Mouse (Mus musculus) left cerebral cortex, adult 2 months (tissue): ENCODE results near the gene Krtap9-3. TPM values are rescaled to one million over a fixed set of nuclear protein-coding genes. Genes with fewer than 3 reads are reported as not detected.
"Not testable (repeated sequence)": the region's sequence is repeated elsewhere in the genome, so short reads cannot be mapped to it uniquely, and the experiment has no call there.

Experiments
- DNase-seq, 2 experiments: peaks; one replicate each; pipeline ENCODE4 v3.0.0; 2021 to 2022; ENCODE audit warnings: low spot score in 2 of 2, mixed read lengths in 1 of 2; ENCODE audit errors: extremely low spot score in 1 of 2
- H3K27ac ChIP-seq: fragments of 200-600 bp; 2 replicates; pipeline ENCODE4 v1.8.1; 2022
- H3K4me3 ChIP-seq: fragments of 200-600 bp; 2 replicates; pipeline ENCODE4 v1.8.1; 2022
- CTCF ChIP-seq: fragments of 200-600 bp; IDR thresholded peaks from 2 replicates; pipeline ENCODE4 v1.8.1; 2022; ENCODE audit warnings: antibody characterized with exemption, mild to moderate bottlenecking, moderate library complexity
- intact Hi-C: fragments of 180-260 bp; cut with DNase I; formaldehyde crosslinking; loops from one replicate; pipeline ENCODE4 v1.15.1; 2025
- long read RNA-seq, 2 experiments: library from polyadenylated mRNA; stranded (forward); transcript quantifications; one replicate each; pipeline ENCODE4 v2.0.0; 2021; ENCODE audit warnings: borderline mapping rate in 2 of 2
- total RNA-seq, 2 experiments: library from RNA; stranded (reverse); gene quantifications; 2 replicates each; pipeline ENCODE4 v1.2.3; 2021

Krtap9-3 gene
- not detected for total RNA-seq
- long read RNA-seq, experiment 1 = 0 reads
- long read RNA-seq, experiment 2 = 0 reads

DNA sequence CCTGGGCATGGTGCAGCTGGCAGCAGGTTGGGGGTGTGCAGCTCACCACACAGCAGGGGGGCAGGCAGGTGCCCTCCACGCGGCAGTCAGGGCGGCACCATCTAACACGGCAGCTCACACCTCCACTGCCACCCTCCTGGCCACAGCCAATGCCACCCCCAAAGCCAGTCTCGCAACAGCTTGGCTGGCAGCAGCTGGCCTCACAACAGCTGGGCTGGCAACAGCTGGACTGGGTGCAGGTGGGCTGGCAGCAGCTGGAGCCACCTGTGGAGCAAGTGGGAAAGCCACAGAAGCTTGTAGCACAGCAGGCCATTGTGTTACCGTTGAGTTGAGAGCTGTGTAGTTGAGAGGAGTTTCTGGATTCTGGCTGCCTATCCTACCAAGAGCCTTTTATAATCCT lies at the start of gene Krtap9-3:
Gene Krtap9-3 (minus strand): TSS at position 364 of the 400 bp plus-strand sequence.
- DNase-seq, intact Hi-C loops, H3K27ac ChIP-seq, H3K4me3 ChIP-seq: not testable (repeated sequence)

DNA sequence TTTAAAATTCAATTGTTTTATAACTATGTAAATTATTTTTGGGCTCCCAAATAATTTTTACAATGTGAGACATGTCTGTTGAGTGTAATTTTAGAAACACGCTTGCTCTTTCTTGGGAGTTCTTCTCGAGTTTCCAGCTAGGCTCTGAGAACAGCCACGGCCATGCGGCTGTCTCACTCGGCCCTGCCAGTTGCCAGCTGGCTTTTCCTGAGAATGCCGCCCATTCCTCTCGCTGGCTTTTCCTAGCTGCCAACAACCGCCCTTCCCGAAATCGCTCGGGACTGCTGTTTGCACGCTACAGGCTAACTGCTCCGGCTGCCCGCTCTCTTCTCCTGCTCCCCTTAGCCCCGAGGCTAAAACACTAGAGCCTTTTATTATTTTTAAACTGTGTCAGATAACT lies 48.5 kb upstream of the Krtap9-3 start:
- Histone ChIP-seq H3K27ac (0 out of 2 replicates have a peak overlapping the region, but pooled peaks have one; percentile 1), H3K4me3 (no peak overlapping the region)
- DNase-seq = peak in 1 of 2 experiments; percentile 21
- TF ChIP-seq CTCF = no peak
- intact Hi-C loops = loop anchor here (5.0 kb wide), 1 partner anchor 179 kb away; no protein-coding TSS in a partner anchor

DNA sequence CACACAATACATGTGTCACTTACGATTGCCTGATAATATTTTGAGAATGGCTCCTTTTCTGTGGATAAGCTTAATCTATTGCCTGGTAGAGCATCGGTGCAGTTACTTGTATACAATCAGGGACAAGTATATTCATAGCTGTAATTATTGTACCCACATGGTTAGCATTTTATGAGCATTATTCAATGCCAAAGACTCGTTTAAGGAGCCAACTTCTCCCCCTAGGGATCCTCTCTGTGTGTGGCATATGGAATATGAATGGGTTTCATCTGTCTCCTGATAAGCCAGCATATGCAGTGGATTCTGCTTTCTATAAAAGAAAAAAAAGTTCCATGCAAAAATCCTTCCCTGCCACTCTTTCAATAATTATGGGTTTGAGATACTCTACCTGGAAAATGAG lies 46.4 kb upstream of the Krtap9-3 start:
- DNase-seq = no peak
- intact Hi-C loops = no loop called here
- H3K4me3 ChIP-seq = no peak overlapping the region
- no peak for TF ChIP-seq CTCF
- no peak overlapping the region for H3K27ac ChIP-seq

DNA sequence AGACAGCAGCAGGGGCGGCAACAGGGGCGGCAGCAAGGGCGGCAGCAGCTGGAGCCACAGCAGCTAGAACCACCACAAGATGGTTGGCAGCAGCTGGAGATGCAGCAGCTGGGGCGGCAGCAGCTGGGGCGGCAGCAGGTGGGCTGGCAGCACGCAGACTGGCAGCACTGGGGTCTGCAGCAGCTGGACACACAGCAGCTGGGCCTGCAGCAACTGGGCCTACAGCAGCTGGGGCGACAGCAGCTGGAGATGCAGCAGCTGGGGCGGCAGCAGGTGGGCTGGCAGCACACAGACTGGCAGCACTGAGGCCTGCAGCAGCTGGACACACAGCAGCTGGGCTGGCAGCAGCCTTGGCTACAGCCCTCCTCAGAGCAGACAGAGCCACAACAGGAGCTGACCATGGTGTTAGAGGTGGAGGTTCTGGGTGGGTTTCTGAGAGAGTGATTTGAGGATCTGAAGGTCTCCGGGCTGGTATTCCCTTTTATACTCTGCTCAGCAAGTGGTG lies 45.8 kb upstream of the Krtap9-3 start, which contains the start of gene Krtap4-7:
Gene Krtap4-7 (minus strand): TSS at position 455 of the 505 bp plus-strand sequence.
- H3K27ac ChIP-seq, intact Hi-C loops, H3K4me3 ChIP-seq, DNase-seq: not testable (repeated sequence)

DNA sequence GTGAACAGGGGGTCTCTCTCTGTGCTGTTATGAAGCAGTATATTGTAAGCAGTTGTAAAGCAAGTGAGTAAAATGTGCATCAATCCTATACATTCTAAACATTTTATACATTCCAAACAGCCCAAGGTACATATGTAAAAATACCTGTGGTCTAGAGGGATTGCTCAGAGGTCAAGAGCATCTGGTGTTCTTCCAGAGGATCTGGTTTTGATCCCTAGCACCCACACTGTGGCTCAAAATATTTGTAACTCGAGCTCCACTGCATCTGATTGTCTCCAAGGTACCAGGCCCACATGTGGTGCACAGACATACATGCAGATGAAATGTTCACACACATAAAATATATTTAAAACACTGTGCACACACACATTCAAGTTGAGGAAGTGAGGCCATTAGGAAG lies 43.0 kb upstream of the Krtap9-3 start:
- Histone ChIP-seq H3K4me3 (no peak overlapping the region), H3K27ac (no peak overlapping the region)
- no peak for DNase-seq
- TF ChIP-seq CTCF = no peak
- intact Hi-C loops = no loop called here

DNA sequence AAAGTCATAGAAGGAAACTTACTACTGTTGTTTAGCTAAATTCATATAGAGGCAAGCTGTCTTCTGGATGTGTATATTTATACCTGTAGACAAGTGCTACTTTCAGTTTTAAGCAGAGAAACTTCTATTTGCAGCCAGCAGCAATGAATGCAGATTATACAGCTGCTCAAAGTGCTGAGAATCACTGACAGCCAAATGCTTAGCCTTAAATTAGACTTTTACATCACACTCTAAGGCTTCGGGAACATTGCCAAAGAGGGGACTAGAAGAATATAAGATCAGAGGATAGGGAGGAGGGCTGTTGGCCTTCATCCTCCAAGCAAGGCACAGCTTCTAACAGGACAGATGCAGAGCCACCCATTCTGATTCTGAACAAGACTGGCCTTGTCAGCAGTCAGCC lies 39.2 kb upstream of the Krtap9-3 start:
- no peak overlapping the region for H3K27ac ChIP-seq
- intact Hi-C loops = no loop called here
- DNase-seq = no peak
- H3K4me3 ChIP-seq = no peak overlapping the region
- TF ChIP-seq CTCF = no peak

DNA sequence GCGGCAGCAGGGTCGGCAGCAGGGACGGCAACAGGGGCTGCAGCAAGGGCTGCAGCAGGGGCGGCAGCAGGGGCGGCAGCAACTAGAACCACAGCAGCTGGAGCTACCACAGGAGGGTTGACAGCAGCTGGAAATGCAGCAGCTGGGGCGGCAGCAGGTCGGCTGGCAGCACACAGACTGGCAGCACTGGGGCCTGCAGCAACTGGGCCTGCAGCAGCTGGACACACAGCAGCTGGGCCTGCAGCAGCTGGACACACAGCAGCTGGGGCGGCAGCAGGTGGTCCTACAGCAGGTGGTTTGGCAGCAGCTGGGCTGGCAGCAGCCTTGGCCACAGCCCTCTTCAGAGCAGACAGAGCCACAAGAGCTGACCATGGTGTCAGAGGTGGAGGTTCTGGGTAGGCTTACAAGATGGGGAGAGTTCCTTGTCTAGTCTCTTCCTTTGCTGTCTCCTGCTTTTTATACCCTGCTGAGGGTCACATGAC lies 36.8 kb upstream of the Krtap9-3 start, which contains the start of gene Krtap4-2:
Gene Krtap4-2 (minus strand): TSS at position 432 of the 482 bp plus-strand sequence.
- H3K27ac ChIP-seq = no peak within 1 kb of the TSS
- H3K4me3 ChIP-seq = no peak within 1 kb of the TSS
- no peak for DNase-seq
- no peak for TF ChIP-seq CTCF
- intact Hi-C loops = loop anchor here (5.0 kb wide), 2 partner anchors 77 to 167 kb away; partner anchors contain the start of genes Gm11939 and Krtap3-2

DNA sequence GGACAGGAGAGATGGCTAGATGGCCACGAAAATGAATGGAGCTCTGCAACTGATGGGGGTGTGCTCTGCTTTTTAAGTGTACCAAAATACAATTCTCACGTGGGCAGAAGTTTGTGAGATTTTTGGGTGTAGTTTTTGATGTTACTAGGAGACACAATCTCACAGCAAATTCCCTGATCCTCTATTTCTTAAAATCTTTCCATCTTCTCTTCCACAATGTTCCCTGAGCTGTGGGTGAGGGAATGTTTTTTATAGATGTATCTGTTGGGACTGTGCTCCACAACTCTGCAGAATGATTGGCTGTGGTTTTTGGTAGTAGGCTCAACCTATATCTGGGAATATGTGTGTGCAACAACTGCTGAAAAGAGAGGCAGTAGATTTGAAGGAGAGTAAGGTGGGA lies 35.4 kb upstream of the Krtap9-3 start:
- no peak for DNase-seq
- intact Hi-C loops = loop anchor here (5.0 kb wide), 2 partner anchors 76 to 166 kb away; partner anchors contain the start of genes Gm11939 and Krtap3-2
- Histone ChIP-seq H3K27ac (no peak overlapping the region), H3K4me3 (no peak overlapping the region)
- no peak for TF ChIP-seq CTCF

DNA sequence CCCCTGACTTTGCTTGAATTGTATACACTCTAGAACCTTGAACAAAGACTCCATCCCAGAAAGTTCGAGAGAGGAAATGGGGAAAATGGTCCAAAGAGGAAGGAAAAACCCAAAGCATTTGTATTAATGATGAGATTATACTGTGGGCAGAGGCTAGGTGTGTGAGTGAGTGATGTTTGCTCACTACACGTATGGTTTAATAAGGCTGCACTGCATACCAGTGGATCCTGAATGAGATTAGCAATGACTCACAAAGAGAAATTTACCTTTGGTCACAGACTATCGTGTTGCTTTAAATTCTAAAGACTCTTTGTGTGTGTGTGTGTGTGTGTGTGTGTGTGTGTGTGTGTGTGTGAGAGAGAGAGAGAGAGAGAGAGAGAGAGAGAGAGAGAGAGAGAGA lies 33.0 kb upstream of the Krtap9-3 start:
- no peak for TF ChIP-seq CTCF
- no peak for DNase-seq
- H3K4me3 ChIP-seq = no peak overlapping the region
- no peak overlapping the region for H3K27ac ChIP-seq
- intact Hi-C loops = loop anchor here (5.0 kb wide), 2 partner anchors 74 to 164 kb away; partner anchors contain the start of genes Gm11939 and Krtap3-2

DNA sequence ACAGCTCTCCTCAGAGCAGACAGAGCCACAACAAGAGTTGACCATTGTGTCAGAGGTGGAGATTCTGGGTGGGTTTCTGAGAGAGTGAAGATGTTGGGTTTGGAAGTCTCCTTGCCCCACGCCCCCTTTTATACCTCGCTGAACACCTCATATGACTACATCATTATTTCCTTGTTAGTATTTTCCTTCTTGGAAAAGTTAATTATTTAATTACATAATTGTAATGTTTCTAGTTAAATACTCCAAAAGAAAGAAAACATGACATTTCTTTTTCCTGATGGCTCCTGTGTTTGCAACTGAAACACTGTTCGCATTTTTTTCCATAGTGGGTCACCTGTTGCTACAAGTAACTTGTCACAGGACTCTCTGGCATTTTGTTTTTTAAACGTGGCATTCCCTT lies 30.2 kb upstream of the Krtap9-3 start, which contains the start of gene Krtap4-1:
Gene Krtap4-1 (minus strand): TSS at position 101 of the 400 bp plus-strand sequence.
- H3K4me3 ChIP-seq = no peak within 1 kb of the TSS
- intact Hi-C loops = no loop called here
- DNase-seq = no peak
- TF ChIP-seq CTCF = no peak
- no peak within 1 kb of the TSS for H3K27ac ChIP-seq

DNA sequence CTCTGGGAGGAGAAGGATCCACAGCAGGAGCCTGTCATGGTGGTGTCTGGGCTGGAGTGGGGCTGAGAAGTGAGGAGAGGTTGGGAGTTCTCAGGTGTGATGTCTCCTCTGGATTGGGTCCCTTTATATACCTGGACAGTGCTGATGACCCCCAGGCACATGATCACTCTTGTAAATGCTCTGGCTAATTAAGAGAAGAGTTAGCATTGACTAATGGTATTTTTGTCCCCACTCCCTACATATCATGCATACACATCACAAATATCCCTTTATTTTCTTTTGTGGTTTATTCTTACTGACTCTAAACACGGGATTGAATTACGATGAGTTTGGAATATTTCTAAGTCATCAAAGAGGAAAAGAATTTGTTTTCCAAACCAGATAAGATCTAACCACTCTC lies 22.4 kb upstream of the Krtap9-3 start, which contains the start of gene Gm11562:
Gene Gm11562 (minus strand): TSS at position 101 of the 400 bp plus-strand sequence.
- H3K27ac ChIP-seq = no peak within 1 kb of the TSS
- intact Hi-C loops = no loop called here
- no peak within 1 kb of the TSS for H3K4me3 ChIP-seq
- TF ChIP-seq CTCF = no peak
- DNase-seq = no peak

DNA sequence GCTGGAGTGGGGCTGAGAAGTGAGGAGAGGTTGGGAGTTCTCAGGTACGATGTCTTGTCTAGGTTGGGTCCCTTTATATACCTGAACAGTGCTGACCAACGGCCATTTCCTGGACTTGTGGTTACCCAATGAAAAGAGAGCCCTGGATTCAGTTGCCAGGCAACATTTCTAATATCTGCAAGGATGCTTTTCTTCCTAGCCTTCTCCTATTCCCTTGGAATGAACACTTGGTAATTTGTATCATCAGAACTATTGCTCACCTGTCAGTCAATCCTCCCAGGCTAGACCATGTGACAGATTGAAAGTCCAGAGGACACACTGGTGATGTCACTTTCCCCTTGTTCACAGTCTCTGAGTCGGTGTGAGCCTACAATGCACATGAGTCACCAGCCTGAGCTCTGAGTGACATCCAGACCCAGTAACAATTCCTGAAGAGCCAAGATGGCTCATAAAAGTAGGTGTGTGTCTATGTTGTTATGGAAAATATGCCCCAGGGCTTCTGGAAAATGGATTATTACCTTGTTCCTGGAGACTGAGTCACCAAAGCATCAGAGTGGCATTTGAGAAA lies 17.0 kb upstream of the Krtap9-3 start, which contains the start of gene Krtap2-4:
Gene Krtap2-4 (minus strand): TSS at position 51 of the 568 bp plus-strand sequence.
- DNase-seq = no peak
- Histone ChIP-seq H3K27ac (no peak within 1 kb of the TSS), H3K4me3 (no peak within 1 kb of the TSS)
- intact Hi-C loops = no loop called here
- TF ChIP-seq CTCF = no peak

DNA sequence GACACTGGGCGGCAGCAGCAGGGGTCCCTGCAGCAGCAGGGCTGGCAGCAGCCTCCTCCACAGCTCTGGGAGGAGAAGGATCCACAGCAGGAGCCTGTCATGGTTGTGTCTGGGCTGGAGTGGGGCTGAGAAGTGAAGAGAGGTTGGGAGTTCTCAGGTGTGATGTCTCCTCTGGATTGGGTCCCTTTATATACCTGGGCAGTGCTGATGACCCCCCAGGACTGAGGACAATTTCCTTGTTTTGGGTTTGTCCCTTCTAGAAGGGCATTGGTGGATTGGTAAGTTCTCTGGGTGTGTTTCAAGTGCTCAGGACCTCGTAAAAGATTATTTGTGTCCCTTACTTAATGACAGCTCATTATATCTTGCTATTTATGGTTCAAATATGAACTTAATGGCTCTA lies 12.2 kb upstream of the Krtap9-3 start, which contains the start of gene Gm11937:
Gene Gm11937 (minus strand): TSS at position 101 of the 400 bp plus-strand sequence.
- intact Hi-C loops, H3K4me3 ChIP-seq, DNase-seq: not testable (repeated sequence)
- H3K27ac ChIP-seq = peak within 1 kb of the TSS; percentile 53; the same call in 1 of the 2 replicates
